Mouse (Mus musculus): ENCODE data around the gene Dcaf8. TPM values are rescaled to one million over a fixed set of nuclear protein-coding genes. Genes with fewer than 3 reads are reported as not detected.

Gene Dcaf8
- total and polyA plus RNA-seq, 3 experiments, result 31.7 to 49.0 (median 45.8) TPM

- Histone ChIP-seq H3K9ac (ENCODE audit: control insufficient read depth, low read depth, low read length, poor library complexity, severe bottlenecking) (no peak overlapping the region), H3K9me3 (replicated peaks; ENCODE audit: insufficient read depth, low read length) (no peaks in the 10 kb centered on the region), H3K4me1 (ENCODE audit: control insufficient read depth in 1 of 2, insufficient read depth in 2 of 2, low read length in 2 of 2) (peaks cover 2 to 5% of the 10 kb centered on the region in 2 experiments), H3K27me3 (ENCODE audit: control insufficient read depth in 1 of 2, insufficient read depth in 2 of 2, low read length in 2 of 2) (no peaks in the 10 kb centered on the region), H3K79me2 (ENCODE audit: control insufficient read depth, insufficient read depth, low read length, poor library complexity) (peaks cover 5% of the 10 kb centered on the region), H3K27ac (ENCODE audit: control insufficient read depth, low read depth, low read length) (no peak overlapping the region), H3K36me3 (ENCODE audit: control insufficient read depth in 1 of 2, insufficient read depth in 2 of 2, low read length in 2 of 2) (peaks cover 2 to 9% of the 10 kb centered on the region in 2 experiments), H3K4me3 (ENCODE audit: control insufficient read depth in 1 of 2, insufficient read depth in 1 of 2, low read depth in 2 of 2, low read length in 2 of 2) (no peak overlapping the region)
- TF ChIP-seq BHLHE40 (IDR thresholded peaks at IDR 0.05; ENCODE audit: borderline replicate concordance, low read depth, low read length) (no peak), USF1 (IDR thresholded peaks at IDR 0.05; ENCODE audit: low read depth, low read length) (no peak), ETS1 (IDR thresholded peaks at IDR 0.05; ENCODE audit: low read depth, low read length) (no peak), MAZ (IDR thresholded peaks at IDR 0.05; ENCODE audit: low read depth, low read length) (no peak), MYB (IDR thresholded peaks at IDR 0.05; ENCODE audit: low read depth, low read length) (no peak), ELF1 (IDR thresholded peaks at IDR 0.05; ENCODE audit: low read depth, low read length) (no peak), ZNF384 (IDR thresholded peaks at IDR 0.05; ENCODE audit: low read depth, low read length) (no peak), CHD2 (IDR thresholded peaks at IDR 0.05; ENCODE audit: low read length) (no peak), MAX (IDR thresholded peaks at IDR 0.05; ENCODE audit: low read length) (no peak), E2F4 (IDR thresholded peaks at IDR 0.05; ENCODE audit: borderline replicate concordance, low read depth, low read length) (no peak), ZC3H11A (IDR thresholded peaks at IDR 0.05; ENCODE audit: low read depth, low read length) (no peak), TBP (IDR thresholded peaks at IDR 0.05; ENCODE audit: low read depth, low read length) (no peak), MYC (IDR thresholded peaks at IDR 0.05; ENCODE audit: low read depth, low read length) (no peak), USF2 (IDR thresholded peaks at IDR 0.05; ENCODE audit: borderline replicate concordance in 1 of 2, insufficient read depth in 1 of 2, low read depth in 1 of 2, low read length in 2 of 2) (no peak), JUND (IDR thresholded peaks at IDR 0.05; ENCODE audit: low read depth, low read length) (no peak)
- no peak for DNase-seq (ENCODE audit: low read depth, low spot score)
These were observed 23.3 kb upstream of the Dcaf8 start for GRCm38 (mm10) chr1:172124572-172124971.

GRCm38 (mm10) chr1:172126376-172127347 is 21.2 kb upstream of the Dcaf8 start, which contains the start of gene Pex19:
Gene Pex19, plus strand, starts transcription at chr1:172126755.
- peak within 1 kb of the TSS; percentile 55 for H3K27ac ChIP-seq (ENCODE audit: control insufficient read depth, low read depth, low read length)
- no peaks in the 10 kb centered on the region for H3K9me3 ChIP-seq (replicated peaks; ENCODE audit: insufficient read depth, low read length)
- H3K4me1 ChIP-seq (ENCODE audit: control insufficient read depth in 1 of 2, insufficient read depth in 2 of 2, low read length in 2 of 2), result peaks cover 2 to 5% of the 10 kb centered on the region in 2 experiments
- H3K36me3 ChIP-seq (ENCODE audit: control insufficient read depth in 1 of 2, insufficient read depth in 2 of 2, low read length in 2 of 2), result peaks cover 2 to 5% of the 10 kb centered on the region in 2 experiments
- peak; percentile 97 for DNase-seq (ENCODE audit: low read depth, low spot score)
- H3K4me3 ChIP-seq (ENCODE audit: control insufficient read depth in 1 of 2, insufficient read depth in 1 of 2, low read depth in 2 of 2, low read length in 2 of 2), result peak within 1 kb of the TSS; percentile 88 to 94
- peaks cover 5% of the 10 kb centered on the region for H3K79me2 ChIP-seq (ENCODE audit: control insufficient read depth, insufficient read depth, low read length, poor library complexity)
- peak within 1 kb of the TSS; percentile 90 for H3K9ac ChIP-seq (ENCODE audit: control insufficient read depth, low read depth, low read length, poor library complexity, severe bottlenecking)
- H3K27me3 ChIP-seq (ENCODE audit: control insufficient read depth in 1 of 2, insufficient read depth in 2 of 2, low read length in 2 of 2), result no peaks in the 10 kb centered on the region
- TF ChIP-seq E2F4 (IDR thresholded peaks at IDR 0.05; ENCODE audit: borderline replicate concordance, low read depth, low read length) (0 out of 2 replicates have a peak, but pooled peaks have one; percentile 13), MEF2A (IDR thresholded peaks at IDR 0.05; ENCODE audit: extremely low read depth, insufficient replicate concordance, low read depth, low read length, poor library complexity, severe bottlenecking) (no peak), GABPA (IDR thresholded peaks at IDR 0.05; ENCODE audit: low read depth, low read length) (no peak), USF1 (IDR thresholded peaks at IDR 0.05; ENCODE audit: low read depth, low read length) (peak; percentile 83), USF2 (IDR thresholded peaks at IDR 0.05; ENCODE audit: borderline replicate concordance in 1 of 2, insufficient read depth in 1 of 2, low read depth in 1 of 2, low read length in 2 of 2) (no peak), CTCF (IDR thresholded peaks at IDR 0.05 in 2 of 3, conservative IDR thresholded peaks at IDR 0.05 in 1 of 3; ENCODE audit: control insufficient read depth in 1 of 3, insufficient read depth in 1 of 3, low read depth in 2 of 3, low read length in 3 of 3, poor library complexity in 1 of 3, severe bottlenecking in 1 of 3) (no peak), ETS1 (IDR thresholded peaks at IDR 0.05; ENCODE audit: low read depth, low read length) (no peak), HCFC1 (IDR thresholded peaks at IDR 0.05; ENCODE audit: low read depth, low read length) (peak; percentile 85), CHD1 (IDR thresholded peaks at IDR 0.05; ENCODE audit: low read depth, low read length) (no peak), POLR2AphosphoS2 (IDR thresholded peaks at IDR 0.05; ENCODE audit: low read length) (peak; percentile 48; the same call in 1 of the 2 replicates), ZC3H11A (IDR thresholded peaks at IDR 0.05; ENCODE audit: low read depth, low read length) (no peak), POLR2A (IDR thresholded peaks at IDR 0.05; ENCODE audit: control insufficient read depth in 1 of 2, insufficient read depth in 1 of 2, low read depth in 1 of 2, low read length in 2 of 2, poor library complexity in 1 of 2) (peak; percentile 44 to 77; a peak in 2 of 4 replicates), SIN3A (IDR thresholded peaks at IDR 0.05; ENCODE audit: low read length) (peak; percentile 100), CHD2 (IDR thresholded peaks at IDR 0.05; ENCODE audit: low read length) (no peak), MAZ (IDR thresholded peaks at IDR 0.05; ENCODE audit: low read depth, low read length) (peak; percentile 11; the same call in 1 of the 2 replicates), ZMIZ1 (IDR thresholded peaks at IDR 0.05; ENCODE audit: low read depth, low read length) (0 out of 2 replicates have a peak, but pooled peaks have one; percentile 26), TCF12 (IDR thresholded peaks at IDR 0.05; ENCODE audit: low read depth, low read length) (peak; percentile 49; the same call in 1 of the 2 replicates), JUND (IDR thresholded peaks at IDR 0.05; ENCODE audit: low read depth, low read length) (no peak), NELFE (IDR thresholded peaks at IDR 0.05; ENCODE audit: low read depth, low read length) (peak; percentile 71), BHLHE40 (IDR thresholded peaks at IDR 0.05; ENCODE audit: borderline replicate concordance, low read depth, low read length) (no peak), ZNF384 (IDR thresholded peaks at IDR 0.05; ENCODE audit: low read depth, low read length) (peak; percentile 66), MAX (IDR thresholded peaks at IDR 0.05; ENCODE audit: low read length) (no peak; the same call in 1 of the 2 replicates)

Measured in MEL (cell line).